ENCODE assay signal across 8 mouse cellular contexts in the genomic region with DNA sequence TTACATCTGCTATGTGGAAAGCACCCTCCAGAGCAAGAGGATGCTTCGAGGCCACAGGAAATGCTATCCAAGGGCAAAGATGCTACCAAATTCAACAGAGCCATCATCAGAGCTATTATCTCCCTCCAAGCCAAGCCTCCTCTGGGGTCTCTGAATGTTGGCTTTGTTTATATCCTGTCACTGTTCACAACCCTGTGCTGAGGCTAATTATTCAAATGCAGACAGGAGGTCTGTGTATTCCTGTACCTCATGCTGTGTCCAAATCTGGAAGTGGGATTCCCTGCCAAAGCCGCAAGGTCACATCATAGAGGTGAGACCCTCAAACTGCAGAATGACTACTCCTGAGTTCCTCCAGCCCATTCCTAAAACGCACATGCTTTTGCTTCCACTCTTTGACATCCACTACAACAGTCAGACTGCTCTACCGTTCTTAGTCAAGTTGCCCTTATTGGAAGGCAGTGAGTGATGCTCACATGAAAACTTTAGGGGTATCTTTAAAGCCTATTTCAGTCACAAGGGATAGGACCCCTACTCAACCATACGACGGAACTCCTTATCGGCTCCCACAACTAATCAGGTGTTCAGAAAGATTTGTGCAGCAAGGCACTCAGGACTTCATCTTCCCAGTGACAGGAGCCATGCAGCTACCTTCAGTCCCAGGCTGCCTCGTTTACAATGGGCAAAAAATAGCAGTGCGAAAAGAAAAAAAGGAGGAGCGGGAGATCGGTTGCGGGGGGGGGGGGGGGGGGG.
A peak's percentile ranks its signal among the peaks of the same experiment; 100 is the strongest.
DNase-seq lines count a peak whose midpoint lies in the region; ATAC-seq lines count a peak whose summit lies in the region.

No protein-coding gene starts in this region.

- H3K9me3 ChIP-seq in heart, embryonic 10.5 days = no peaks in the 10 kb centered on the region
- H3K9me3 ChIP-seq in embryonic facial prominence, embryonic 13.5 days = no peaks in the 10 kb centered on the region
- no peaks in the 10 kb centered on the region for H3K9me3 ChIP-seq in limb, embryonic 10.5 days (replicated peaks)

- peak overlapping the region; percentile 28 for H3K4me3 ChIP-seq in heart, embryonic 10.5 days
- H3K4me3 ChIP-seq in embryonic facial prominence, embryonic 13.5 days = no peak overlapping the region
- H3K4me3 ChIP-seq in limb, embryonic 10.5 days = peak overlapping the region; percentile 11; the same call in 1 of the 2 replicates

- ATAC-seq in embryonic facial prominence, embryonic 13.5 days (ENCODE audit: insufficient number of reproducible peaks, insufficient read depth, low FRiP score, low TSS enrichment, low read depth) = no peak

- H3K4me1 ChIP-seq in heart, embryonic 10.5 days = peaks cover 16% of the 10 kb centered on the region
- H3K4me1 ChIP-seq in embryonic facial prominence, embryonic 13.5 days = peaks cover 6% of the 10 kb centered on the region
- peaks cover 19% of the 10 kb centered on the region for H3K4me1 ChIP-seq in limb, embryonic 10.5 days

- peak overlapping the region; percentile 5; the same call in 1 of the 2 replicates for H3K27ac ChIP-seq in heart, embryonic 10.5 days
- no peak overlapping the region for H3K27ac ChIP-seq in embryonic facial prominence, embryonic 13.5 days
- H3K27ac ChIP-seq in limb, embryonic 10.5 days = peak overlapping the region; percentile 38; the same call in 1 of the 2 replicates

- intact Hi-C loops in heart, postnatal 25 days (cut with DNase I) = no loop called here

- H3K27me3 ChIP-seq in heart, embryonic 10.5 days (ENCODE audit: insufficient read depth, poor library complexity, severe bottlenecking) = no peaks in the 10 kb centered on the region
- H3K27me3 ChIP-seq in embryonic facial prominence, embryonic 13.5 days = no peaks in the 10 kb centered on the region
- no peaks in the 10 kb centered on the region for H3K27me3 ChIP-seq in limb, embryonic 10.5 days (ENCODE audit: low read depth, poor library complexity, severe bottlenecking)

- peaks cover 5% of the 10 kb centered on the region; the same call in 1 of the 2 replicates for H3K36me3 ChIP-seq in heart, embryonic 10.5 days
- H3K36me3 ChIP-seq in embryonic facial prominence, embryonic 13.5 days = peaks cover 13% of the 10 kb centered on the region
- H3K36me3 ChIP-seq in limb, embryonic 10.5 days = peaks cover 13% of the 10 kb centered on the region

- no peak overlapping the region for H3K9ac ChIP-seq in embryonic facial prominence, embryonic 13.5 days

- DNase-seq in heart, embryonic 10.5 days (ENCODE audit: low spot score) = no peak
- DNase-seq in heart, postnatal 25 days (ENCODE audit: low spot score) = no peak
- peak; percentile 51 for DNase-seq in ES-CJ7 (ENCODE audit: low read depth, low spot score)
- DNase-seq in limb, embryonic 10.5 days (ENCODE audit: low spot score) = no peak
- DNase-seq in thymus, postnatal 0 days (ENCODE audit: low spot score) = no peak
- no peak for DNase-seq in embryo, embryonic 10.5 days (ENCODE audit: low spot score)
- DNase-seq in urinary bladder, postnatal 36 days (ENCODE audit: low spot score in 2 of 2) = no peak

- WGBS in heart, embryonic 10.5 days = 40% methylated on average over 9 of the region's 12 CpGs
- 50% methylated on average over 8 of the region's 12 CpGs for WGBS in embryonic facial prominence, embryonic 13.5 days
- WGBS in limb, embryonic 10.5 days = 66% methylated on average over 11 of the region's 12 CpGs

- H3K4me2 ChIP-seq in embryonic facial prominence, embryonic 13.5 days = peak overlapping the region; percentile 33
